9 mouse cellular contexts compared by ENCODE assay signal in genomic region chr19:42016840-42017239, GRCm38 (mm10). TPM values are rescaled to one million over a fixed set of nuclear protein-coding genes. Genes with fewer than 3 reads are reported as not detected.
A peak's percentile ranks its signal among the peaks of the same experiment; 100 is the strongest.
DNase-seq lines count a peak whose midpoint lies in the region; ATAC-seq lines count a peak whose summit lies in the region.
"Had no signal": no experiment of that assay in that cellular context is flagged by ENCODE, and none has a peak within 500 bp of the region (broad histone marks: within the 10 kb centered on the region; RNA-seq: fewer than 3 reads in every experiment).

No protein-coding gene starts in this region.

- H3K9me3 ChIP-seq in hindbrain, embryonic 16.5 days (ENCODE audit: control insufficient read depth, low read length): no peaks in the 10 kb centered on the region
- H3K9me3 ChIP-seq in neural tube, embryonic 15.5 days (replicated peaks): no peaks in the 10 kb centered on the region

- no peak overlapping the region for H3K4me3 ChIP-seq in hindbrain, embryonic 16.5 days (ENCODE audit: low read length)
- H3K4me3 ChIP-seq in neural tube, embryonic 15.5 days (replicated peaks): no peak overlapping the region

- H3K27me3 ChIP-seq in hindbrain, embryonic 16.5 days (replicated peaks; ENCODE audit: control insufficient read depth, insufficient read depth, low read length): no peaks in the 10 kb centered on the region
- H3K27me3 ChIP-seq in neural tube, embryonic 15.5 days (replicated peaks): no peaks in the 10 kb centered on the region

- H3K4me2 ChIP-seq in hindbrain, embryonic 16.5 days (ENCODE audit: low read length): no peak overlapping the region
- no peak overlapping the region for H3K4me2 ChIP-seq in neural tube, embryonic 15.5 days

- H3K27ac ChIP-seq in hindbrain, embryonic 16.5 days (ENCODE audit: low read depth, low read length): peak overlapping the region; percentile 55
- H3K27ac ChIP-seq in neural tube, embryonic 15.5 days (replicated peaks): peak overlapping the region; percentile 54

- H3K4me1 ChIP-seq in hindbrain, embryonic 16.5 days (ENCODE audit: control insufficient read depth, insufficient read depth, low read depth, low read length): peaks cover 5% of the 10 kb centered on the region
- peaks cover 23% of the 10 kb centered on the region for H3K4me1 ChIP-seq in neural tube, embryonic 15.5 days

- 61% methylated on average over 5 of the region's 5 CpGs for WGBS in hindbrain, embryonic 16.5 days
- WGBS in neural tube, embryonic 15.5 days: 61% methylated on average over 5 of the region's 5 CpGs

- no peak overlapping the region for H3K9ac ChIP-seq in hindbrain, embryonic 16.5 days (ENCODE audit: low read depth, low read length)
- H3K9ac ChIP-seq in neural tube, embryonic 15.5 days (replicated peaks): no peak overlapping the region

- no peaks in the 10 kb centered on the region for H3K36me3 ChIP-seq in hindbrain, embryonic 16.5 days (ENCODE audit: control insufficient read depth, insufficient read depth, low read length)
- no peaks in the 10 kb centered on the region for H3K36me3 ChIP-seq in neural tube, embryonic 15.5 days

- ATAC-seq in hindbrain, embryonic 16.5 days: 0 out of 2 replicates have a peak, but pooled peaks have one; percentile 12
- ATAC-seq in neural tube, embryonic 15.5 days (ENCODE audit: low FRiP score): no peak

- peak; percentile 67 for DNase-seq in gastrocnemius, adult 18-20 months (ENCODE audit: low spot score)
- no peak for DNase-seq in gastrocnemius, postnatal 10 days
- peak; percentile 48 for DNase-seq in urinary bladder, postnatal 14 days (ENCODE audit: low spot score)
- no peak for DNase-seq in urinary bladder, postnatal 10 days (ENCODE audit: low spot score)
- no peak for DNase-seq in thymus, postnatal 25 days
- no peak for DNase-seq in embryo, embryonic 9.5 days (ENCODE audit: extremely low spot score)

RNA-seq across cellular contexts. Expression of gene Ankrd2, which starts 19.0 kb away (rescaled TPM):
- 100 to 1,000 TPM; 180 to 360 TPM for total RNA-seq in gastrocnemius, adult 18-20 months (2021)
- 10 to 100 TPM; 65.0 to 72.7 TPM for total RNA-seq in gastrocnemius, postnatal 10 days (2021)
- 1.1 and 1.5 TPM in 2 replicates for polyA plus RNA-seq in hindbrain, embryonic 16.5 days (2015; fragmentation: Nextera tagmentation; extraction: Ambion mirVana)
- polyA plus RNA-seq in neural tube, embryonic 15.5 days (2015; fragmentation: Nextera tagmentation; extraction: Ambion mirVana): 1.1 and 1.3 TPM in 2 replicates
- total RNA-seq: neutrophil, adult 5-6 weeks had no signal

RNA-seq across cellular contexts. Expression of gene Hoga1, which starts 28.6 kb away (rescaled TPM):
- 1 to 10 TPM; 2.8 to 4.2 TPM for total RNA-seq in gastrocnemius, adult 18-20 months (2021)
- 1 to 10 TPM; 4.5 to 4.6 TPM for total RNA-seq in gastrocnemius, postnatal 10 days (2021)
- polyA plus RNA-seq in hindbrain, embryonic 16.5 days (2015; fragmentation: Nextera tagmentation; extraction: Ambion mirVana): 2.0 and 2.4 TPM in 2 replicates
- 1.7 and 1.8 TPM in 2 replicates for polyA plus RNA-seq in neural tube, embryonic 15.5 days (2015; fragmentation: Nextera tagmentation; extraction: Ambion mirVana)
- total RNA-seq: neutrophil, adult 5-6 weeks had no signal

RNA-seq across cellular contexts. Expression of gene 4933411K16Rik, which starts 35.2 kb away (rescaled TPM):
- under 1 TPM; 0.48 to 0.85 TPM for total RNA-seq in gastrocnemius, adult 18-20 months (2021)
- total RNA-seq in gastrocnemius, postnatal 10 days (2021): under 1 TPM; 0.40 to 0.50 TPM
- not detected in 2 replicates for polyA plus RNA-seq in hindbrain, embryonic 16.5 days (2015; fragmentation: Nextera tagmentation; extraction: Ambion mirVana)
- not detected in 2 replicates for polyA plus RNA-seq in neural tube, embryonic 15.5 days (2015; fragmentation: Nextera tagmentation; extraction: Ambion mirVana)
- total RNA-seq: neutrophil, adult 5-6 weeks had no signal

RNA-seq across cellular contexts. Expression of gene Ubtd1, which starts 35.3 kb away (rescaled TPM):
- 10 to 100 TPM; 15.5 to 17.3 TPM for total RNA-seq in gastrocnemius, adult 18-20 months (2021)
- 10 to 100 TPM; 23.3 to 27.6 TPM for total RNA-seq in gastrocnemius, postnatal 10 days (2021)
- 13.4 and 15.2 TPM in 2 replicates for polyA plus RNA-seq in hindbrain, embryonic 16.5 days (2015; fragmentation: Nextera tagmentation; extraction: Ambion mirVana)
- 13.9 and 14.5 TPM in 2 replicates for polyA plus RNA-seq in neural tube, embryonic 15.5 days (2015; fragmentation: Nextera tagmentation; extraction: Ambion mirVana)

RNA-seq across cellular contexts. Expression of gene Mms19, which starts 35.9 kb away (rescaled TPM):
- total RNA-seq in gastrocnemius, adult 18-20 months (2021): 1 to 10 TPM; 8.7 to 9.7 TPM
- 10 to 100 TPM in 1 of 2 experiments, 1 to 10 TPM in 1; 9.2 to 12.9 TPM for total RNA-seq in gastrocnemius, postnatal 10 days (2021)
- polyA plus RNA-seq in hindbrain, embryonic 16.5 days (2015; fragmentation: Nextera tagmentation; extraction: Ambion mirVana): 30.0 and 31.3 TPM in 2 replicates
- polyA plus RNA-seq in neural tube, embryonic 15.5 days (2015; fragmentation: Nextera tagmentation; extraction: Ambion mirVana): 31.0 and 35.8 TPM in 2 replicates

Comparison
In these comparisons a context has a peak if more than half of its experiments do, and no peak if none do; other contexts are left out.
1. DNase-seq: peak in gastrocnemius, adult 18-20 months (single experiment) and urinary bladder, postnatal 14 days (single experiment); none in gastrocnemius, postnatal 10 days (single experiment), urinary bladder, postnatal 10 days (single experiment), thymus, postnatal 25 days (single experiment) and embryo, embryonic 9.5 days (single experiment).